Mouse (Mus musculus): Measurements from ENCODE around the gene Ccnl1. TPM values are rescaled to one million over a fixed set of nuclear protein-coding genes. Genes with fewer than 3 reads are reported as not detected.

The Ccnl1 gene
- total RNA-seq, 2 experiments from 2014 or later = 43.3 to 49.6 TPM

DNA sequence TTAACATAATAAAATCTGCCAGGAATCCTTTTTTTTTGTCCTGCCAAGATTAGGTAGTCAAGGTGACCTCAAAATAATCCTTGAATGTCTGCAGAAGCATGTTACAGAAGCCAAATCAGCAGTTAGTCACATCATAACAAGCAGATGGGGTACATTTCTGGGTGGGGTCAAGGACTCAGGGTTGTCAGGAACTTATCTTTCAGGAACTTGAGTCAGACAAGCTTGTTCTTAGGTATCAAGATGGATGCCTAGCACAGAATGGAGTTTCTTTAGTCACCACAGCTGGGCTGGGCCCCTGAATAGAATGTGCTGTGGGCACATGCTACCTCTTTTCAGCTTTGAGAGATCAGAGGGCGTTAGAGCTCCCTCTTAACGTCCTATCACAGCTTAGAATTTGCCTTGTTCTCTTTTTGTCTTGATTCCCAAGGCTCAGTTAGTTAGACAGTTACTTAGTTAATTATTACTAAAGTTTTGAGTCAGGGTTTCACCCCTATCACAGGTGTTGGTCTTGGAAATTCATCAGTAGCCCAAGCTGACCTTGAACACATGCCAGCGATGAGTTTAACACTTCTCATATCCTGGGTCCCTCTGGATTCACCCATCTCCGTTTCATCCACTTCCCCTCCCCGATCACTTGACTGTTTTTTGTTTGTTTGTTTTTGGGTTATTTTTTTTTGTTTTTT lies 32.9 kb downstream of the Ccnl1 start:
- DNase-seq = no peak

DNA sequence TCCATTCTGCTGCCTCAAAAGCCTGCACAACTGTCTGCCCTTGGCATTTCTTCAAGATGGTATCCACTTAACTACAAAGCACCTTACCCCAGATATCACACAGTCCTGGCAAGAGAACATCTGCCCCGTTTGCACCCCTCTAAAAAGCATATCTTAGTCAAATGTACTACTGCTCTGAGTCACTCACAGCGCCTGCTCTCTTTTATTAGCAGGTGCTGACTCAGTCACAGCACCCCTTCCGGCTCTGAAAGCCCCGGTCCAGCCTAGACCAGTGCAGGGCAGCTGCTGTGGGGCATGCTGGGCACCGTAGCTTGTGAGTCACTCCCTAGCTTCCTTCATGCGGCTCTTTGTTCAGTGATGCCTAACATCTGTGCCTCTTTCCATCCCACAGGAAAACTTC lies 35.6 kb downstream of the Ccnl1 start:
- no peak for DNase-seq

DNA sequence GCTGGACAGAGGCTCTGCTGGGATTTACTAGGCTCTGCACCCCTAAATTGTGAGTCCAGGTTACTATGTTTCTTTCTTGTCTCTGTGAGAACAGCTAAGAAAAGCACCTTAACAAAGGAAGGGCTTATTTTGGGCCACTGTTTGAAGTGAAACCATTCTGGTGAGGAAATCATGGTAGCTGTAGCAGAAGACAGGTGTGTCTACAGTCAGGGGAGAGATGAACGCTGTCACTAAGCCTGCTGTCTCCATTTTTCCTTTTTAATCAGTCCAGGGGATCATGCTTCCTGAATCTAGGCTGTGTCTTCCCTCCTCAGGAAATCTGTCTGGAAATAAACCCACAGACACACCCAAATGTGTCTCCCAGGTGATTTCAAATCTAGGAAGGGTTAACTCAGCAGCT lies 36.4 kb downstream of the Ccnl1 start:
- no peak for DNase-seq

DNA sequence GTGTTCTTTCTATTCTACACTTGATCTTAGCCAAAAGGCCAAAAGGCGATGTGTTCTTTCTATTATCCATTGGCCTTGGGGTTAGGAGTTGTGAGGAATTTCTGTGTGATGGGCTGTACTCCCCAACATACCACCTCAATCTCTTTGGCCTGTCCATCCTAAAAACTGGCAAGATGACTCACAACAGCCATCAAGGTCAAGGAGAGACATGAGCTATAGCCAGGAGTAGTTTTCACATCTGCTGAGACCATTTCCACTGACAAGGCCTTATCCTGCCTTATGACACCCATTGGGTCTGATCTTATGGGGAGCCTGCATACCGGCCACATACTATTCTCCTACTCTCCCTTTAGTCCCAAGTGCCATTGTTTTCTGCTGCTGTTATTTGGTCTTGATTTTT lies 39.0 kb downstream of the Ccnl1 start:
- no peak for DNase-seq

DNA sequence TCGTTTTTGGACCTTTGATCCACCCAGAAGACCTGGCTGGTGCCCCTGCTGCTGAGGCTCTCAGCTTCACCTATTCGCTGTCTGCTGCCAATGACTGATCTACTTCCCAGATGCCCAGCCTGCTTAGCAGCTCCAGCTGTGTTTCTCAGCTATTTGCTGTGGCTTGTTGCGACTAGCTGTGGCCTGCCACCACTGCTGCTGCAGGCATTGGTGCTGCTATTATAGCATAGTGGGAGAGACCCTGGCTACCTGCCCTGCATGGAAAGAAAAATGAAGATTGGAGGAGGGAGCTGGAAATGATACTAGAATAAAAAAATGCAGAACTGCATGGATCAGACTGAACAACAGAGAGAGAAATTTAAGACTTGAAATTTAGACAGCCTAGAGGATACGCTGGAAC lies 45.1 kb downstream of the Ccnl1 start:
- no peak for DNase-seq

DNA sequence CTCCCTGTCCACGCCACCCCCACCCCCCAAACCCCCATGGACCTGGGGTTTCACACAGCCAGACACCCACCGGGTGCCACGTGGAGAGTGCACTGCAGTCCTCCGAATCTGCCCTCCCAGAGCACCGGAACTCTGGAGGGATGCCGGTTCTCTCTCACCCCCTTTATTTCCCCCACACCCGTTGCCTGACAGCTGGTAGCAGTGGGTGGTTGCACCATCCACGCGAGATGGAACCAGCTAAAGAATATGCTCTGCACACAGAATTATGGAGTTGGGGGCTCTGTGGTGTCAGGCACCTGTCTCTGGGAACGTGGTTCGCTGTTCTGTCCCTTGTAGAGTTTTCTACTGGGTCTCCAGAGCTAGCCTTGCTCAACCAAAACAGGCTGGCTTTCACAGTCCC lies 45.8 kb downstream of the Ccnl1 start:
- DNase-seq = no peak

DNA sequence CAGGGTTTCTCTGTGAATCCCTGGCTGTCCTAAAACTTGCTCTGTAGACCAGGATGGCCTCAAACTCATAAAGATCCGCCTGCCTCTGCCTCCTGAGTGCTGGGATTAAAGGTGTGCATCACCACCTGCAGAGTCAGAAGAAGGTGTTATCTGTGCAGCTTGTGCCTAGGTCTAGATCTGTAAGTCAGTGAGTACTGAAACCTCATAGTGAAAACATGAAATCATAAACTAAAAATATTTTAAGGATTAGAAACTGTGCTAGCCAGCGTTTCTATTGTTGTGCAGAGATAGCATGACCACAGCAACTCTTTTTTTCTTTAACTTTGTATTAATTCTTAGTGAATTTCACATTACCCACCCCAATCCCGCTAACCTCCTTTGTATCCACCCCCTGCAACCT lies 46.8 kb downstream of the Ccnl1 start:
- DNase-seq = no peak

DNA sequence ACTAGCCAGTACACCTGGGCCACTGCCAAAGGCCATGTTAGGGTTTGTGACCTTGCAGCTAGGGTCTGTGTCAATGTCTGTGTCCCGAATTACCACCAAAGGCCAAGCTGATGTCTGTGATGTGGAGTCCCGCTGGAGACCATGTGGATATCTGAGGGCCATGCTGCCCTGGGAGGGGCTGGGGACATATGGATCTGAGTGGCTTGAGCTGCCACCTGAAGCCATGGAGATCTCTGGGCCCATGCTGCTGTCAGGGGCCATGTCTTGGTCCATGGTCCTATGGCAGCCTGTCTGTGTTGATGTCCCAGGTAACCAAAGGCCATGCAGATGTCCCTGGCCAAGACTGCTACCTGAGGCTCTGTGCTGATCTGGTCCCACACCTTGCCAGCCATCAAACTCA lies 48.6 kb downstream of the Ccnl1 start:
- no peak for DNase-seq

DNA sequence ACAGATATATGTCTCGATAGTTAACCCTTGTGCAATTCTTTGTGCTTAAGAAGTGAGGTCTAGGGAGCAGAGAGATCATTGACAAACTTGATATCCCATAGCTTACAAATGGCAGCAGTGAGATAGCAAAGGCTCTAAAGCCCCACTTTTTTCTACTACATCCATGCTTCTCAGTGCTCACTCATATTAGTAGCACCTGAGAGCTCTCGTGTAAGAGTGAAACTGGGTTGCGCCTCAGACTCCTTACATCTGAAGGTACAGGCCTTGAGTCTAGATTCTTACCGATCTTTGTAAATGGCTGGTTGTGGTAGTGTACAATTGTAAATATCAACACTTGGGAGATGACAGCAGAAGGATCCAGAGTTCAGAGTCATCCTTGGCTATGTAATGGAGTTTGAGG lies 50.5 kb downstream of the Ccnl1 start:
- no peak for DNase-seq

DNA sequence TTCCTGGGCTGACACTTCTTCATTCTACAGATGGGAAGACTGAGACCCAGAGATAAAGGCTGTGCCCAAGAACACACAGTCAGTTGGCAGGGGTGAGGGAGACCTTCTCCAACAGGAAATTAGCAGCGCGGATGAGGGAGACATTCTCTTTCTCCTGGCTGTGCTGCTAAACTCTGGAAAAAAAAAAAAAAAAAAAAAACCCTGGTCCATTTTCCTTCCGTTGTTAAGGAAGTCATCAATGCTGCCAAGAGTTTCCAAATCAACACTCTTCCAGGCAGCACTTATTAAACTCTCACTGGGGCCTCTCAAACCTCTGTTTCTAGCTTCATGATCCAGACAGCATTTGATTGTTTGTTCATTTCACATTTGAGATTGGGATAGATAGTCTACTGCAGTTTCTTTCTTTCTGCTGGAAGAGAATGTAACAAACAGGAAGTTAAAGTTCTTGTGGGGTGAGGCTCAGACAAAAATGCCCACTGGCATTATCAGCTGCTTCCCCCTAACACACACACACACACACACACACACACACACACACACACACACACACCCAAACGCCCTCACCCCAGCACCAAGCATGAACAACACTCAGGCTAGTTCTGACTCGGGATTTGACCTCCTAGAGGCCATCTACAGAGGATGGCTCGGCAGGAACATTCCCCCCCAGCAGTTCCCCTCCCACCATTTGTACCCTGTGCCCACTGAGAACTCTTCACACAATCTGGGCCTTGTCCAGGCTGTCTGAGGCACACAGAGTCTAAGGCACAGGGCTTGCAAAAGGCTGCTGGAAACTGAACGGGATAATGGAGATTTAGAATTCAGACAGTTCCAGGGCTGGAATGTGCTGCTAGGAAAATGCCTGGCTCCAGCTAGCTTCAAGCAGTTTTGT lies 52.5 kb downstream of the Ccnl1 start:
- DNase-seq = no peak

DNA sequence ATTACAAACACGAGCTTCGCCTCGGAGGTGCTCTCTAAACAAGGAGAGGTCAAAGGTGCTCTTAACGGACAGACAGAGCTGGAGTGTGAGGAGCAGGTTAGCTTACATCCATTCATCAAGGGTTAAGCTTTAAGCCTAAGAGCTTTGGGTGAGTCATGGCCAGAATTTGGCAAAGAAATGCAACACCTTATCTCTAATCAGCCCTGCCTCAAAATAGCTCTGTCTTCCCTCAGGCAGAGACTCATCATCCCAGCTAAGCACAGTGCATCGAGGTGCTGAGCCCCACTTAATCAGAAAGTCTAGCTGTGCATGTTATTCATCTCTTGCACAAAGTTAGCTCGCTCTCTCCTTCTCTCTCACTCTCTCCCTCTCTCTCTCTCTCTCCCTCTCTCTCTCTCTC lies 53.3 kb downstream of the Ccnl1 start:
- DNase-seq = peak; percentile 47

DNA sequence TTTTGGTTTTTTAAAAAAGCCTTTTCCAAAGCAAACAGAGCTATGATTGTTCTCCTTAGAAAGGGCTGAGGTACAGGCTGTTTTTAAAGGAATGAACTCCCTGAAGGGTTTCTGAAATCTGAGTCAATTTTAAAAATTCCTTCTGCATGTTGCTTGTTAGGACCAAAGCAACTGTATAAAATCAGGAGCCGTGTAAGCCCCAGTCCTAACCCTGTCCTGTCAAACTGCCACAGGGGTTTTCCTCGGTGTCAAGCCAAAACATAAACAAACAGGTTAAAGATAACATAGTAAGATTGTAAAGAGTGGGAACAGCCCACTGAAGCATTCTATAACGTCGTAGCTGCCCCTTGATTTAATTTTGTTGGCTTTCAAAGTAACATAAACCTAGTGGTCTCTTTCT lies 53.9 kb downstream of the Ccnl1 start:
- DNase-seq = no peak

DNA sequence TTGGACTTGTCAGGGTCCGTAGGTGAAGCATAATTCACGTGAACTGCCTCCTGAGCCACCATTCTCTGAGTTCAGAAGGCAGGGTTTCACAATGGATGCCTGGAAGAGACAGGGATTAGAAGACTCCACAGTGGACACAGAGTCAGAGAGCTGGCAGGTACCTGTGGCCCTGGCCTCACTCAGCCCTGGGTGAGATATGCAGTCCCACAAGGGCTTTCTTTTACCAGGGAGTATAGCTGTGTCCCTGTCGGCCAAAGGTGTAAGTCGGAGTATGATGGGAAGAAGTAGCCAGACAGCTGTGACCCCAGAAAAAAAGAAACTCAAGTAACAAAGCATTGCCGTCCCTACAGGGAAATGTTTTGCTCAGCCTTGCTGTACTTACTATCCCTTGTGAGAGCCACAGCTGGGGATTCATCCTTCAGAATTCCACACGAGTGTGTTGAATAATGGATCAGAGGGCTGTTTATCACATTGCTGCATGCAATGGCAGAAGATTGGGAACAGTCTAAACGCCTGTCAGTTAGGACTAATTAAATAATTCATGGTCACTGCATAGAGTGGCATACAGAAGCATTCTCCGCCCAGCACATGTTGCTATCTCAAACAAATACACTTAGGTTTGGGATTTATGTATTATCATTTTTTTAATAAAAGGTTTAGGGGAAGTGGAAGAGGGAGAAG lies 59.3 kb downstream of the Ccnl1 start:
- DNase-seq = no peak

DNA sequence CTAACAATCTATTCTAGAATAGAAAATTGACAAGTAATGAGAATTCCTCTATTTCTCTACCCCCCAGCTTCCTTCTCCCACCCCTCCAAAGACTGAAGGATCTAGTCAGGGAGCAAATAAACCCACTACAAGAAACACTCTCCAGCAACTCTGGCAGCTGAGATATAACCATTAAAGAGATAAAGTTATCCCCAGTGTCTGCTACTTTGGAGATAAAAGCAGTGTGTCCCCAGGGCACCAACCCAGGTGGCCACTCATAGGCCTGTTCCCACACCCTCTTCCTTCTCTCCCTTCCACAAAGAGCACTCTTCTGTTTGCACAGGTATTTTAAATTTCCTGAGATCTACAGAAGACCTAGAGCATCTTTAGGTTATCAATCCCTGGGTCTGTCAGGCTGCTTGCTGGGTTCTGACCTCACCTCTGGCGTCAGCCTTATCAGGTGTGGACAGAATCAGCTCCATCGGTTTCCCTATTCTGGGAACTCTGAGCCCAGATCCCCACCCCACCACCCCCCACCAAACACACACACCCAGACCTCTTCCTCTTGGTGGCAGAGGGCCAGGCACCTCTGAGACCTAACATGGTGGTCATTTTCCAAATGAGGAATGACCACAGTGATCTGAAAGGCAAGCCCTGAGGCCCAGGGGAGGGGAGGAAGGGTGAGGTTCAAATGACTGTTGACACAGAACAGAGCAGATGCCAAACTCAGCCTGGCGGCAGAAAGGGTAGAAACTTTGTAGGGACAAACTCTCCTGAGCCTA lies 60.6 kb downstream of the Ccnl1 start:
- peak; percentile 33 for DNase-seq
